Mouse (Mus musculus) megakaryocyte-erythroid progenitor cell, adult 5-6 weeks (primary cell): ENCODE measurements around the gene Rnf213. TPM values are rescaled to one million over a fixed set of nuclear protein-coding genes. Genes with fewer than 3 reads are reported as not detected.

ENCODE experiments used
- ATAC-seq: replicated peaks from 2 replicates; pipeline ENCODE4 v1.8.0; 2016; ENCODE audit warnings: mild to moderate bottlenecking, inconsistent platforms; ENCODE audit not compliant: severe bottlenecking, poor library complexity, low FRiP score, low TSS enrichment
- total RNA-seq, 2 experiments: library from RNA; stranded (forward) in 1 of 2; stranded (reverse) in 1 of 2; fragments of 200-1000, 215-1000 nt in 1 of 2; fragments of >200 nt in 1 of 2; fragmentation: Nextera tagmentation in 1 of 2; gene quantifications; 2 replicates each; pipeline ENCODE4 v1.2.3; 2014 to 2017

Rnf213 gene
- total RNA-seq, 2 experiments from 2014 or later: 77.1 to 107 TPM

GRCm38 (mm10) chr11:119509165-119509776, 116.4 kb downstream of the Rnf213 start:
- no peak for ATAC-seq

DNA sequence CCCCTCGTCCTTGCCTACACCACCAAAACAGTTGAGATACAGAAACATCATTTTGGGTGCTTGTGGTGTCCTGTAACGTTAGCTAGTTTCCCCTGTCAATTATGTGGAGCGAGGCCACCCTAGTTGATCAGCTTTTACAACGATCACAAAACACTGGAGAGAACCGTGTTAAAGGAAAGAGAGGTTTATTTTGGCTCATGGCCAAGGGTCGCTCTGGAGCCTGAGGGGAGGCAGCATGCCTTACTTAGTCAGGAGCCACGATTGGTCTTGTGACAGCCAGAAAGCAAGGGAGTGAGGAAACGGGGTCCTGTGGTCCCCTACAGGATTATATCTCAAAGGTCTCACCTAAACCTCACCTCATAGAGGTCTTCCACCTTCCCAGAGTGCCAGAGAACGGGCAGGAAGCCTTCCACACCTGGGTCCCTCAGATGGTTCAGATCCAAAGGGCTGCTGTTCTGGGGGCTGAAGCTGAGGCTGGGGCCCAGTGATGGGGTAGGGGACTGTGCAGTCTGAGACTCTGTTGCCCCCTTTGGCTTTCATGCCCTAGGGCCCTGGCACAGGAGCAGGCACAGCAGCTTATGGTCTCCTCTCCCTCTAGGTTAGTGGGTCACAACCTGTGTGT, 120.2 kb downstream of the Rnf213 start:
- ATAC-seq: no peak

DNA sequence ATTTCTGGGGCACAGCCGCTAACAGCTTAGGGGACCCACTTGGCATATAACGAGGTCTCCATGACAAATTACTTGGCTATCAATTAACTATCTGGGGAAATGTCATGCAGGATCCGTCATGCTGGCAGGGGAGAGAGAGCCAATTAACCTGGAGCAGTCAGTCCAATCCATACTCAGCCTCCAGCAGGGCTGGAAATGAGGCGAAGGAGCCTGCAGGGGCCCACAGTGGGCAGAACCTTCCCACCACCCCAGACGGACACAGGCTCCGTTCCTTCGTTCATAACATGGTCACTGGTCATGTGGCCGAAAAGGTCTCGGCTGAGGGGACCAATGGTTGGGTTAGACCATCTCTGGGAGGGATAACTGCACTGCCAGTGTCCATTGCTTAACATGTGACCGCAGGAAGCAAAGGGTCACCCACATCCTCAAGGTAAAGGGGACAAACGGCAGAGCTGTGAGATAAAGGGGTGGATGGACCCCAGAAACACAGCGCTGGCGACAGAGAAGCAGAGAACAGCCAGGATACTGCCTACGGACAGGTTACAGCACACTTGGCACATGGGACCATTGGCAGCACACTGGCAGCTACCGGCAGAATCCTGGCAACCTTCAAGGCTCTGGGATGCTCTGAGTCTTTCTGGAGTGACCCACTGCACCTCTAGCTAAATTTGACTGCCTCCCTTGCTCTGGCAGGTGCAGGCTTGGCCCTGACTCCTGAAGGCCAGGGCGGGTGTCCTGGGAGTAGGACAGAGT, 121.4 kb downstream of the Rnf213 start:
- ATAC-seq: no peak

DNA sequence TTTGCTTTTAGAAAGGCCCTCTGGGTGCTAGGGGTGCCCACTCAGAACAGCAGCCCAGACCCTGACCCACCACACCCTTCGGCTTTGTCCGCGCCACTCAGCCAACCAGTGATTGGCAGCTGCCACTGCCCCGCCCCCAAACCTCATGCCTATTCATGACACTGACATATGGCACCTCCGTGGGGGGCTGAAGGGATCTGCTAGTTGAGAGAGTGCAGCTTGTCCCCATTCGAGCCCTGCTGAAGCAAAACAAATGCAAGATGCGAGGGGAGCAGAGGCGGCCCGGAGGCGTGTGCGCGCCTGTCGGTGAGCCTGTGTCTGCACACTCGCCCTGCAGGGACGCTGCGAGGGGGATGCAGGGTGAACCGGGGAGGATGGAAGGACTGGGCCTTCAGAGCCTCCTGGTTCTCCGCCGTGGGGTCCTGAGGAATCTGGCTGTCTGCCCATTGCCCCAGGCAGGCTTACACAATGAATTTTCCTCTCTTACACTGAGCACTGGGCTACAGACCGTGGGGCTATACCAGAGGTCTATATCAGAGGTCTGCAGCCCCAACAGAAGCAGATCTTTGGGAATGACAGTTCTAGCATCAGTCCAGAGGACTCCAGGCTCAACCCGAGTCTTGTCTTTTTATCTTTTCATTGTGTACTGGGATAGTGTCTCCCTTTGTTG, 122.2 kb downstream of the Rnf213 start:
- ATAC-seq: no peak

DNA sequence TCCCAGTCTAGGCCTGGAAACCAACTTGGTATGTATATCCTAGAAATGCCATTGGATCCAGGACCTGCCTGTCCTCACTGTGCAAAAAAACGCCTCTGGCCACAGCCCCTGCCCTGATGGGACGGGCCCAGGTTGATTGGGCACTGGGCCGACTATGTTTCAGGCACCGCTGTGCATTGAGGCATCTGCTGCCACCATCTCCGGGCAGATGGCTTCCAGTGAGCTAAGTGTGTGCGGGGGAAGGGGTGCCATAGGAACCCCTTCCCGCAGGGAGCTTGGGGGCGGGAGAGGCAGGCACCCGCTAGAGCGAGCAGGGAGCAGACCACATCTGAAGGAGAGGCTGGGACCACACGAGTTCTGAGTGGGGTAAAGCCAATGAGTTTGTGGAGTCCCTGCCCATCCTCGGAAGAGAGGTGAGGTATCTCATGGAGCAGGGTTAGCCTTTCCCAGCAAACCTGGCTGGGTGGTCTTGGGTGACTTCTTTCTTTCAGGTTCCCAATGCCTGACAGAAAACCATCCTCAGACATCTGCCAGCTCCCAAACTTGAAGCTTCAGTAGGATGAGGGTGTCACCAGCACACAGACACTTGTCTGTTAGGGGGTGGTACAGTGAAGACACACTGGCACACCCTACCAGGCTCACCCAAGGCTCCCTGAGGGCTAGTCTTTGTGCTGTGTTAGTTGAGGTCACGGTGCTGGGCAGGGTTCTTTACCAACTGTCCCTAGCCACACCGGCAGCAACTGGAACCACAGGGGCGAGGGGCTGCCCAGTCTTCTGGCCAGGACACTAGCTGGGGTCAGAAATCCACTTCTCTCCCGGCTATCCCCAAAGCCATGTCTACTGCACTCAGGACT, 123.2 kb downstream of the Rnf213 start:
- ATAC-seq: no peak

GRCm38 (mm10) chr11:119516677-119517361, 123.9 kb downstream of the Rnf213 start:
- no peak for ATAC-seq

DNA sequence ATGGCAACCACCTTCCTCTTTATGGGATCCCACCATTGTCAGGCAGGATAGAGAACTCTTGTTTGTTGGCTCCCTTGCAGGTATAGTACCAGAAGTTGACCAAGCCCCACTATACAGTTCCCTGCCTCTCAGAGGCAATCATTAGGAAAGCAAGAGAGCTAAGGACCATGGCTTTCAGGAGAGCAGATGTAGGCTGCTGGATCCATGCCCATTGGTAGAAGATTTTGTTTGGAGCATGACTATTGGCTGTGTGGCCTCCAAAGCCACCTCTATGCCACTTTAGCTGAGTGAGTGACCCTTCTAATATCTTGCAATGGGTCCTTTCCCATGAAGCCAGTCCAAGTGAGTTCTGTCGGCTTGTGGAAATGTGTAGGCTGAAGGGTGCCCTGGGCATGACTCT, 126.5 kb downstream of the Rnf213 start:
- ATAC-seq: no peak

- no peak for ATAC-seq
Measured at GRCm38 (mm10) chr11:119520005-119520712, 127.3 kb downstream of the Rnf213 start.

DNA sequence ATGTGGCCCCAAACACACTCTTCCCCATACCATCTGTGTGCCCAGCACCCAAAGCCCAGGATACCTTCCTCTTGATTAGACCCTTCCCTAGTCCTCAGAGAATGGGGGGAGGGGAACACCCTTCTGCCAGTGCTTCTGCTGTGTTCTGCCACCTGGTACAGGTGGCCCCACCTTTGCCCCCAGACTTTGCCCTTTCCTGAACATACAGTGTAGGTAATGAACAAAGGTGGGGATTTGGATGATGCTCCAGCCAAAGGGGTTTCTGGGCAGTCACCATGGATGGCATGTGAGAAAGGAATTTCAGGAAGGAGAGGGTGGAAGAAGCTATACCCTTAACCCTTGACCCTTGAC, 127.8 kb downstream of the Rnf213 start:
- no peak for ATAC-seq

GRCm38 (mm10) chr11:119521920-119522710, 129.2 kb downstream of the Rnf213 start:
- no peak for ATAC-seq

DNA sequence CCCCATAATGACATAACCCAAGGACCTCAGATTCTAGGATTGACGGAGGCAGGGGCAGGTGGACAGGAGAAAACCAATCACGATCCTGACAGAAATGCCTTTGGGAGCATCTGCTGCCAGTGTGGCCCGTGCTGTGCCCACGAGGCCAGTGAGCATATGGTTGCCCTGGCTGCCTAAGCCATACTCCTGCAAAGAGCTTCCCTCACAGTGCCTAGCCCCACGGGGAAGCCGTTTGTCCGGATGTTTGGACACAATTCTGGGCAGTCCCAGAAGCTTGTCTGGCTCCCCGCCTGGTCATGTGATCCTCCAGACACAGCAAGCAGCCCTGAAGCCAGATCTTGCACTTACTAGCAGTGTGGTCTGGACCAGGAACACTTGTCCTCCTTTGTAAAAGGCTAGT, 129.9 kb downstream of the Rnf213 start:
- no peak for ATAC-seq

DNA sequence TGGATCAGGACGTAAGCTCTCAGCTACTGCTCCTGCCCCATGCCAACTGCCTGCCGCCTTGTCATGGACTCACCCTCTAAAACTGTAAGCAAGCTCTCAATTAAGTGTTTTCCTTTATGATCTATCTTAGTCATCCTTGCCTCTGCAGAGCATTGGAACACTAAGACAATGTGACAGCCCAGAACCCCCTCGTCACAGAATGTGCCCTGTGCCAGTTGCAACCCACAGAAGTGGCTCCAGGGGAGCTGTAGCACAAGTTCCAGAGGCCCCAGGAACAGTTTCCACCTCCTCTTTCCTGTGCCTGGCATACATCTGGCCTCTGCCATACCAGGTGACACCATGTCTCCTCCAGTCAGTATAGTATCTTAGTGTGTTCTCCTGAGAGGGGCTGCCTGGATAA, 130.5 kb downstream of the Rnf213 start:
- no peak for ATAC-seq

DNA sequence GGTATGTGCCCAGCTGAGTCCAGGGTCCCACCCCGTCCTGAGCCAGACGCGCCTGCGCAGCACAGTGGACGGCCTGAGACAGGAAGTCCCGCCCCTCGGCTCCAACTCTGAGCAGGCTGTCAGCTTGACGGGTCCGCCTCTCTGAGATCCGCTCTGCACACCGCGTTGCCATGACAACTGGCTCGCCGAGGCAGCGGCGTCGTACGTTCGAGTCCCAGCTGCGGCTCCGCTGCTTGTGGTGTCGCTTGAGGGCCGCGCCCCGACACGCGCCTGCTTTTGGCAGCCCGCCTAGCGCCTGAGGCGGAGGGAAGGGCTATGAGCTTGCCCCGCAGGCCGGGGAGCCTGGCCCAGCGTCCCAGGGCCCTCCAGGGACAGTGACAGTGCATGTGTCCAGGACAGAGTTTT, 131.6 kb downstream of the Rnf213 start:
- peak; percentile 92 for ATAC-seq

DNA sequence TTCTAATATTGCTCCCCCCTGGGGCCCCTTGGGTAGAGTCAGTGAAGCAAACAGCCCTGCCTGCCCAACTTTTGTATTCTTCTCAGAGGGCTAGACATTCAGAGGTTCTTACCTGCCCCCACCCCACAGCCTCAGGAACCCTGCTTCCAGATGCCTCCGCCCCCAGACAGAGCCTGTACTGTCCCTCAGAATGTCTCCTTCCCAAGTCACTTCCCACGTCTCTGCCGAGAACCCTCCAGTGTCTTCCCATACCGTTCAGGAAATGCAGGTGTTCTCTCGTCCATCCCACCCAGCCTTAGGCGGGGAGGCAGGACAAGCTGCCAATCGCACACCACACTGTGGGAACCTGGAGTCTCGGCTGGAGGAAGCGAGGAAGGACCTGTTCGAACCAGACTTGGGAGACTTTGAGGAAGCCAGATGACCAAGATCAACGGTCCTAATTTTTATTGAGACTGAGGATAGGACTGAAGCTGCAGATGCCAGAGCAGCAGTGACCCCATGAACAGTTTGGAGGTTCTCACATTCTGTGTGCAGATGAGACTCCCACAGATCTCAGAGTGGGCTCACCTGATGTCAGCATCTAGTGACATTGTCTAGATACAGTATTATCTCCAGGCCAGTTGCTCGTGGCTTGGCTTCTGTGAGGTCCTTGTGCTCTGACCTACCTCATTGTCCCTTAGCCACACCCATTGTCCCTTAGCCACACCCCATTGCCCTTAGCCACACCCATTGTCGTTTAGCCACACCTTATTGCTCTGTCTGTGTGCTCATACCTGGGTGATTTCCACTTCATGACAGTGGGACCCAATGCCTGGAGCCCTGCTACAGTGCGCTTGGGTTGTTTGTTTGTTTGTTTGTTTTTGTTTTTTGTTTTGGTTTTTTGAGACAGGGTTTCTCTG, 133.4 kb downstream of the Rnf213 start:
- ATAC-seq: 0 out of 2 replicates have a peak, but pooled peaks have one; percentile 39

DNA sequence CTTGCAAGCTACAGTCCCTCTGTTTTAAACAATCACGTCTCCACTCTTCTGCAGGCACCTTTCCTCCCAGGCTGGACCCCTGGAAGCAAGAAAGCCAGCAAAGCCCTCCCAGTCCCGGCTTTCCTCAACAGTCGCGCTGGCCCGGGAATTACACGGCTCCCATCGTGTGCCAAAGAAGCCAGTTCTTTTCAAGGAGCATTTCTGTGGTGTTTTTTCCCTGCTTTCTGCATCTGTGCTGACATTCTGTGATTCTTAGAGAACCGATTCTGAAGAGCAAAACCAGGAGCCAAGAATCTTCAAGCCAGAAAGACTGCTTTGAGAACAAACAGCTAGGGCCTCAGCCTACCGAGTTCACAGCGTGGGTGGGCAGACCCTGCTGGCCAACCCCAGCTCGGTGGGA, 136.0 kb downstream of the Rnf213 start:
- ATAC-seq: no peak

GRCm38 (mm10) chr11:119532460-119532859, 139.6 kb downstream of the Rnf213 start:
- ATAC-seq: no peak

GRCm38 (mm10) chr11:119533745-119534144, 140.8 kb downstream of the Rnf213 start:
- ATAC-seq: peak; percentile 22; the same call in 1 of the 2 replicates
